ENCODE assay signal across 8 mouse cellular contexts in the genomic region with DNA sequence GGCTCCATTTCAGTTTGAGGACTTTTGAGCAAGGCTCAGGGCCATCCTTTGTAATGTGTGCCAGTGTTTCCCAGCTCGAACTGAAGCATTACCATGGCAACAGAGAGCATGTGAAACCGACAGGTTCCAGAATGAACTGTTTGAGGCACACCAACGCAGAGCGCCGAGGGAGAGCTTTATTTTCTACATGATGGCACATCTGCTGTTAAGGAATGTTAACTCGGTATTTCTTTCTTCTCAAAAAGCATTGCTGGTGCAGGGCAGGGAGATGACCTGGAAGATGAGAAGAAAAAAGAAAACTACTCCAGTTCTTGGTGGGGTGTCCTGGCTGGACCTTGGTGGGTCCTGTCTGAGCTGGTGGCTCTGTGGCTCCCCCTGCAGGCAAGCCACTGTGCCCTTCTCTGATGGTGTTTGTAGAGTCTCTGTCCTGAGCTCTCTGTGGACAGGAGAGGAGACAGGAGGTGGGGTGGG.
DNase-seq lines count a peak whose midpoint lies in the region; ATAC-seq lines count a peak whose summit lies in the region.

No protein-coding gene starts in this region.

- peak; percentile 51 to 58 for DNase-seq in kidney, postnatal 4 days
- DNase-seq in kidney, adult 8-10 months = no peak
- DNase-seq in adrenal gland, adult 2 months = peak; percentile 54
- peak; percentile 83 to 85 for DNase-seq in frontal cortex, adult 2 months (ENCODE audit: extremely low spot score in 1 of 2, low spot score in 1 of 2)
- DNase-seq in left cerebral cortex, adult 8-10 months (ENCODE audit: low spot score in 2 of 2) = peak; percentile 49 to 91
- peak; percentile 48 for DNase-seq in right cerebral cortex, postnatal 14 days
- no peak for DNase-seq in thymus, postnatal 0 days (ENCODE audit: low spot score)

- ATAC-seq in inflammation-experienced regulatory T-cells, adult 6 months = no peak

Comparison
In these comparisons a context has a peak if more than half of its experiments do, and no peak if none do; other contexts are left out.
1. DNase-seq: peak in kidney, postnatal 4 days (2 of 2), adrenal gland, adult 2 months (single experiment), frontal cortex, adult 2 months (2 of 2), left cerebral cortex, adult 8-10 months (2 of 2) and right cerebral cortex, postnatal 14 days (single experiment); none in kidney, adult 8-10 months (0 of 2) and thymus, postnatal 0 days (single experiment).